Mouse (Mus musculus) heart, postnatal 0 days (tissue): Measurements from ENCODE around the gene Ndufv1. TPM values are rescaled to one million over a fixed set of nuclear protein-coding genes. Genes with fewer than 3 reads are reported as not detected.
A peak's percentile ranks its signal among the peaks of the same experiment; 100 is the strongest.
"Not testable (repeated sequence)": the region's sequence is repeated elsewhere in the genome, so short reads cannot be mapped to it uniquely, and the experiment has no call there.

Source experiments
- ATAC-seq: fragments of 200-750 bp; cut with Nextera tagmentation; 2 replicates; pipeline ENCODE4 v1.8.0; 2017; ENCODE audit warnings: low read depth, moderate number of reproducible peaks, moderate library complexity; ENCODE audit not compliant: insufficient read depth
- DNase-seq: peaks from one replicate; pipeline ENCODE4 v3.0.0-alpha.2; 2016; ENCODE audit warnings: low spot score
- H3K27ac ChIP-seq: fragments of 300-500 bp; sonication (generic); 2 replicates; pipeline ENCODE4 v1.5.1; 2014; ENCODE audit warnings: low read depth, mild to moderate bottlenecking
- H3K27me3 ChIP-seq: fragments of 300-500 bp; sonication (generic); 2 replicates; pipeline ENCODE4 v1.6.1; 2014; ENCODE audit warnings: low read length, mixed read lengths; ENCODE audit not compliant: control insufficient read depth, insufficient read depth
- H3K36me3 ChIP-seq: fragments of 300-500 bp; sonication (generic); replicated peaks from 2 replicates; pipeline ENCODE4 v1.6.1; 2014; ENCODE audit warnings: low read length, mixed read lengths; ENCODE audit not compliant: control insufficient read depth, insufficient read depth
- H3K4me1 ChIP-seq: fragments of 300-500 bp; sonication (generic); 2 replicates; pipeline ENCODE4 v1.6.1; 2014; ENCODE audit warnings: antibody characterized with exemption; ENCODE audit not compliant: control insufficient read depth, insufficient read depth
- H3K4me2 ChIP-seq: fragments of 300-500 bp; sonication (generic); 2 replicates; pipeline ENCODE4 v1.6.1; 2014; ENCODE audit warnings: low read depth, mild to moderate bottlenecking, low read length, moderate library complexity
- H3K4me3 ChIP-seq: fragments of 300-500 bp; sonication (generic); 2 replicates; pipeline ENCODE4 v1.5.1; 2014; ENCODE audit warnings: low read depth, low read length
- H3K9ac ChIP-seq: fragments of 300-500 bp; sonication (generic); replicated peaks from 2 replicates; pipeline ENCODE4 v1.6.1; 2014; ENCODE audit warnings: low read depth, low read length, mixed read lengths
- H3K9me3 ChIP-seq: fragments of 300-500 bp; sonication (generic); replicated peaks from 2 replicates; pipeline ENCODE4 v1.6.1; 2016; ENCODE audit warnings: low read length; ENCODE audit not compliant: control insufficient read depth
- CTCF ChIP-seq: IDR thresholded peaks from 2 replicates; pipeline ENCODE4 v1.5.1; 2016; ENCODE audit warnings: antibody characterized with exemption, control low read depth, low read depth
- EP300 ChIP-seq: IDR thresholded peaks from 2 replicates; pipeline ENCODE4 v1.6.1; 2016; ENCODE audit warnings: antibody characterized with exemption, low read depth
- WGBS: fragments of 180-500 bp; shearing (Covaris S2); extraction: QIAGEN DNeasy Blood & Tissue Kit; methylation state at CpG from one replicate; pipeline ENCODE4 v1.1.7; 2014; 5-methylcytosine and 5-hydroxymethylcytosine counted together
- polyA plus RNA-seq: library from polyadenylated mRNA; unstranded; fragments of >200 nt; fragmentation: Nextera tagmentation; extraction: Ambion mirVana; gene quantifications from 2 replicates; pipeline ENCODE4 v1.2.1, GENCODE M21; 2015
- total RNA-seq: library from RNA; depleted of rRNA; stranded (reverse); fragments of >200 nt; gene quantifications from 2 replicates; pipeline ENCODE4 v1.2.3, GENCODE M21; 2014; ENCODE audit warnings: low replicate concordance

The Ndufv1 gene
- total and polyA plus RNA-seq, 2 experiments from 2014 or later, result 941 to 1,090 TPM

DNA sequence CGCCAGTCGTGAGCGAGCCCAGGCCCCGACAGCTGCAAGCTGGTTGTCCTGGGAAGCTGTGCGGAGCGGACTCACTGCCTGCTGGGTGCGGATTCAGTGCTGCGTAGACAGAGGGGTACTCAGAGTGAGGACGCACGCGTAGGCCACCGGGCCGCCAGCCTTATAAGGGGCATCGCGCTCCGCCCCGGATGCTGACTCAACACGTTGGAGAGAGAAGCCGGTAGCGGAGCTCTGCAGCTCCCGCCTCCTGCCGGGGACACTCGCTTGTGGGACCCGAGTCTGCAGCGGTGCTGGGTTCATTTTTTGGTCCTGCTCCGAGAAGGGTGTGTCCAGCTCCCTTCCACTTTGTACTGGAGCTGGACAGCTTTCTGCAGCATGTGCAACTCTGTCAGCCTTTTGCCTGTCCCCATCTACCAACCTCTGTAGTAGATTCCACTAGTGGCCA is 25.2 kb upstream of the Ndufv1 start, which contains the start of gene Gstp1:
Gstp1 (minus strand) TSS at position 198 of the 445 bp plus-strand sequence.
- DNase-seq (peak; percentile 88), ATAC-seq (peak; percentile 90)
- TF ChIP-seq EP300 (no peak), CTCF (peak; percentile 24)
- Histone ChIP-seq H3K27ac (peak within 1 kb of the TSS; percentile 58), H3K9me3 (no peaks in the 10 kb centered on the region), H3K27me3 (no peaks in the 10 kb centered on the region), H3K4me3 (peak within 1 kb of the TSS; percentile 63), H3K4me1 (peaks cover 8% of the 10 kb centered on the region), H3K36me3 (0 out of 2 replicates have a peak, but pooled peaks cover 6% of the 10 kb centered on the region), H3K9ac (peak within 1 kb of the TSS; percentile 71), H3K4me2 (peak within 1 kb of the TSS; percentile 84)
- under 1% methylated on average over 26 of the region's 26 CpGs for WGBS

DNA sequence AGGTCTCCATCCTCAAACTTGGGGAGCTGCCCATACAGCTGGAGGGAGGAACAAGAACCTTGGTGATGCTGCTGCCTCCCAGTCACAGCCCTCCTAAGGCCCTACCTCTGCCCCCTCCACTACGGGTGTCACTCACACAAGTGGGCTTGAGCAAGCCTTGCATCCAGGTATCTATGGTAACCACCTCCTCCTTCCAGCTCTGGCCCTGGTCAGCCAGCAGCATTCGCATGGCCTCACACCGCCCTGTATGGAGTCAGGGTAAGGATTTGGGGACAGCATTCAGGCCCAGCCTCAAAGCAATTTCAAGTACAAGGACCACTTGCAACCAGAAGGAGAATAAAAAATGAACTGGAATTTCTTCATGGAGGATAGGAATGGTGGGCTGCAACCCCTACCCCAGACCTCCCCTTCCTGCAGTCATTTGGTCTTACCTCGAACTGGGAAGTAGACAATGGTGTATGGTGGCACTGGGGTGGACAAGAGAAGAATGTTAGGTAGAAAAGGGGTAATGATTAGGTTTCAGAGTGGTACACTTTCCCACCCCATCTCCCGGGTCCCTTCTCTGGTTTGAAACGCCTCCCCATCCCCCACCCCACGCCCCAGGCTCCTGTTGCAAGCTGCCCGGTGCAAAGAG is 24.7 kb upstream of the Ndufv1 start:
- not testable (repeated sequence) for H3K27me3 ChIP-seq, H3K36me3 ChIP-seq, ATAC-seq, H3K9me3 ChIP-seq, DNase-seq, H3K4me1 ChIP-seq
- H3K27ac ChIP-seq, result peak overlapping the region; percentile 58
- H3K4me3 ChIP-seq, result peak overlapping the region; percentile 63
- peak overlapping the region; percentile 84 for H3K4me2 ChIP-seq
- peak overlapping the region; percentile 71 for H3K9ac ChIP-seq
- 21% methylated on average over 7 of the region's 8 CpGs for WGBS

DNA sequence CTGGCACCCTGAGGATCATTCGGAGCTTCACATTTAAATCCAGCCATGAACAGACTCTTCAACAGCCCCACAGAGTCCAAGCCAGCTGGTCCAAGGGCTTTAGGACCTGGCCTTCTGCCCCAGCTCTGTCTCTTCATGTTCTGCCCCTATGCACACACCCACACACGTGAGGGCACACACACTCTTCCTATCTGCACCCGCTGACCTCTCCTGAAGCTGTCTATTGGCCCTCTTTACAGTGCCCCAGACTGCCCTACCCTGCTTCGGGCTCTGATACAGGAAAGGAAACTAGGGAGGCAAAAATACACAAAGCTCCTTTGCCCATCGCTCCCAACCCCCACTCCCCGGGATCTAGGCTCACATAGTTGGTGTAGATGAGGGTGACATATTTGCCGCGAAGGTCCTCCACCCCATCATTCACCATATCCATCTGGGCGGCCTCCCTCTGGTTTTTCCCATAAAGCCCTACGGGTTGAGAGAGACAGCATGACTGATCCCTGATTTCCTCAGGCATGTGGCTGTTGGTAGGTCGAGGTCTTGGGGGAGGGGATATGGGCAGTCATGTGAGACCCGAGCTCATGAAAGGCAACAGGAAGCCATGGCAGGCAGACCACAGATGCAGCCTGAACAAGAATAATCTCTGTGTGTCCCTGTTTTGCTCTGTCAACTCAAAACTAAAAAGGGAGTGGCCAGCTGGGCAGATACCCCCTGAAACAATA is 23.9 kb upstream of the Ndufv1 start:
- Histone ChIP-seq H3K27me3 (no peaks in the 10 kb centered on the region), H3K9ac (no peak overlapping the region), H3K27ac (no peak overlapping the region)

DNA sequence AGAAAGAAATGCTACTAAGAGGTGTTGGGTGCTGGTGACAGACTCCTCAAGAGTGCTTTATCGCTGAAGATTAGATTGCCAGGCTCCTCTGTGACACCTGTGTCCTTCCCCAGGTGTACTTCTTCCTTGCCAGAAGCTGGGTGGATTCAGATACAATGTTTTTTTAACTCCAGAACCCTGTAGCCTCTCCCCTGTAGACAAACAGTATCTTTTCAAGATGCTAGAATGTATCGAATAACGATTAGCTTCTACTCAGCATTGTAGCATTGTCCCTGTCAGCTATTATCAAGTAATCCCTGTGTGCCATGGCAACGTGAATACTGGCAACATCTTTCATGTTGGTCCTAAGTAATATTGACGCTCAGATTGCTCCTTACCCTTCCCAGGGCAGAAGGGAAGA is 21.1 kb upstream of the Ndufv1 start:
- peaks cover 8% of the 10 kb centered on the region for H3K4me1 ChIP-seq
- ATAC-seq (no peak), DNase-seq (no peak)
- H3K27ac ChIP-seq, result no peak overlapping the region
- no peak overlapping the region for H3K9ac ChIP-seq
- H3K27me3 ChIP-seq, result no peaks in the 10 kb centered on the region
- no peak overlapping the region for H3K4me3 ChIP-seq
- 0 out of 2 replicates have a peak, but pooled peaks cover 6% of the 10 kb centered on the region for H3K36me3 ChIP-seq
- H3K9me3 ChIP-seq, result no peaks in the 10 kb centered on the region
- no peak overlapping the region for H3K4me2 ChIP-seq
- WGBS, result 64% methylated on average over 5 of the region's 5 CpGs
- no peak for TF ChIP-seq CTCF
- no peak for TF ChIP-seq EP300

More for the DNA sequence above, 23.9 kb upstream of the Ndufv1 start:
- Histone ChIP-seq H3K4me2 (no peak overlapping the region), H3K4me1 (peaks cover 8% of the 10 kb centered on the region), H3K36me3 (0 out of 2 replicates have a peak, but pooled peaks cover 6% of the 10 kb centered on the region), H3K4me3 (no peak overlapping the region), H3K9me3 (no peaks in the 10 kb centered on the region)
- WGBS, result 73% methylated on average over 12 of the region's 12 CpGs
- TF ChIP-seq EP300 (no peak), CTCF (no peak)
- no peak for ATAC-seq
- DNase-seq, result no peak

DNA sequence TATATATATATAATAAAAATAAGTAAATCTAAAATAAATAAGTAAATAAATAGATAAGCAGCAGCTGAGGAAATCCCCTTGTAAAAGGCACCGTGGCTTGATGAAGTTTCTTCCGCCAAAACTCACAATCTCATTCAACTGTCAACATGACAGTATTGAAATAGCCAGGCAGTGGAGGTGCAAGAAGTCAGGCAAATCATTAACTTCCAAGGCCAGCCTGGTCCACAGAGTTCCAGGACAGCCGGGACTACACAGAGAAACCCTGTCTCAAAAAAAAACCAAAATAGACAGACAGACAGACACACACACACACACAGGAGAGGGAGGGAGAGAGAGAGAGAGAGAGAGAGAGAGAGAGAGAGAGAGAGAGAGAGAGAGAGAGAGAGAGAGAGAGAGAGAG is 20.7 kb upstream of the Ndufv1 start:
- H3K9me3 ChIP-seq, result no peaks in the 10 kb centered on the region
- no peaks in the 10 kb centered on the region for H3K27me3 ChIP-seq
- H3K9ac ChIP-seq, result no peak overlapping the region
- H3K4me3 ChIP-seq, result no peak overlapping the region
- no peak overlapping the region for H3K27ac ChIP-seq
- H3K4me2 ChIP-seq, result no peak overlapping the region
- TF ChIP-seq CTCF (no peak), EP300 (no peak)
- no peak for ATAC-seq
- no peak for DNase-seq
- H3K36me3 ChIP-seq, result 0 out of 2 replicates have a peak, but pooled peaks cover 6% of the 10 kb centered on the region
- peaks cover 6% of the 10 kb centered on the region for H3K4me1 ChIP-seq
- WGBS, result 65% methylated on average over 3 of the region's 3 CpGs
